Mouse (Mus musculus) brain, embryonic 18.5 days (tissue): Measurements from ENCODE around the gene Rapgef6.

Experiments
- DNase-seq: peaks from one replicate; pipeline ENCODE4 v3.0.0-alpha.2; 2012; ENCODE audit warnings: low read depth, low spot score

The Rapgef6 gene

DNA sequence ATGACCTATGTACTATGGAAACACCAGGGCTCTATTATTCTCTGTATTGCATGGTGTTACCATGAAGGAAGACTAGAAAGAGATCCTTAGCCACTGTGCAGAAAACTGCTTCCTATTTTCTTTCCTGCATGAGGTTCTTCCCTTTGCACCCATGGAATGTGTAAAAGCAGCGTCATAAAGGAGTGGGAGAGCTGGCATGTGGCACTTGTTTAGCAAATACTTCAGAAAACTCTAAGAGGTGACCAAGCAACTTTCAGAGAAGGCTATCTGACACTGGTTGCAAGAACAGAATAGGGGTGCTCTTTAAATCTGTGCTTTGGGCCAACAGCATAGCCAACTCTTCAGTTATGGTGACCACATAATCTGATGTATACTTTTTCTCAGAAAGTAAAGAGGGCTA lies 212.5 kb downstream of the Rapgef6 start:
- DNase-seq, result no peak

DNA sequence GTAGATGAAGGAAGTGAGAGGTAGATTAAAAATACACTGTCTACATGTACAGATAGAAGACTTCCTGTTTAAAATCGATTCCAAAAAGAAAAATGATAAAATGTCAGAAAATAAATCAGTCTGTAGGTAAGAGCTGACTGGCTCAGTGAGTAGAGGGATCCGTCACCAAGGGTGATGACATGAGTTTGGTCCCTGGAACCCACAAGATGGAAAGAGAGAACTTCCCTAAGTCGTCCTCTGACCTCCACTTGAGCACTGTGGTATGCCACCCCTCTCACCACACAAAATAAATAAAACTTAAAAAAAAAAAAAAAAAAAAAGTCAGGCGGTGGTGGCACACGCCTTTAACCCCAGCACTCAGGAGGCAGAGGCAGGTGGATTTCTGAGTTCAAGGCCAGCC lies 214.3 kb downstream of the Rapgef6 start:
- DNase-seq, result no peak

DNA sequence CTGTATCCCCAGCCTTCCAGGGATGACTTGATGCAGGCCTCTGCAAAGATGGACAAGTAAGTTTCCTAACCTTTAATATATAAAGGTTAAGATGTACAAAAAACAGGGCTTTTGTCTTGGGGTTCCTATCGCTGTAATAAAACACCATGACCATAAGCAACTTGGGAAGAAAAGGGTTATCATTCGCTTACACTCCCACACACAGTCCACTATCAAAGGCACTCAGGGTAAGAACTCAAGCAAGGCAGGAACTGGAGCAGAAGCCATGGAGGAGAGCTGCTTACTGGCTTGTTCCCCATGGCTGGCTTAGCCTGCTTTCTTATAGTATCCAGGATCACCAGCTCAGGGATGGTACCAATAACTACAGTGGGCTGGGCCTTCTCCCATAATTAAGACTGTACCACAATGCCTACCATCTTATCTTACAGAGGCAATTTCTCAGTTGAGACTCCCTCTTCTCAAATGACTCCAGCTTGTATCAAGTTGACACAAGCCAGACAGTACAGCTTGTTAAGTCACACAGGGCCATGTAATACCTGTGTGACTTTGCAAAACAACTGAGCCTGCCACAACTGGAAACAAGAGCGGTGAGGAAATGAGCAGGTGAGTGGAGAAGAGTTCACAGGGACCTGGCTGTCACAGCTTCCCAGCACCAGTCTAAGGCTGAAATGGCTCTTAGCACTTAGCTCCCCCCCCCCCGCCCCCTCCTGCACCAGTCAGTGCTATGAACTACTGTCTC lies 216.5 kb downstream of the Rapgef6 start:
- DNase-seq, result no peak

DNA sequence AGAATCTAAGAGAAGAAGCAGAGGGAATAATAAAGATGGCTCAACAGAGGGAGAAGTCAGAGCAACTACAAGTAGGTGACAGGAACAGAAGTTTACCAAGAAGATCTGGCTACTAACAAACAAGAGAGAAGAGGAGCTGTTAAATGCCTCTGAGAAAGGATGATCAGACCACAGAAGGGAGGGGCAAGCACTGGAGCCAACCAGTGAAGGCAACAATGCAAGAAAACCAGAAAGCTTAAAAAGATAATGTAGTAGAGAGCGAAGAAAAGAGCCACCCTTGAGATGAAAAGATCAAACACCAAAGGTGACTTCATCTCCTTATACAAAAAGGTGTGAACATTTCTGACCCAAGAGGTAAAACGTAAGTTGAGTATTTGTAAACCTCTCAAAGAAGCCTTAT lies 218.7 kb downstream of the Rapgef6 start:
- DNase-seq, result no peak

DNA sequence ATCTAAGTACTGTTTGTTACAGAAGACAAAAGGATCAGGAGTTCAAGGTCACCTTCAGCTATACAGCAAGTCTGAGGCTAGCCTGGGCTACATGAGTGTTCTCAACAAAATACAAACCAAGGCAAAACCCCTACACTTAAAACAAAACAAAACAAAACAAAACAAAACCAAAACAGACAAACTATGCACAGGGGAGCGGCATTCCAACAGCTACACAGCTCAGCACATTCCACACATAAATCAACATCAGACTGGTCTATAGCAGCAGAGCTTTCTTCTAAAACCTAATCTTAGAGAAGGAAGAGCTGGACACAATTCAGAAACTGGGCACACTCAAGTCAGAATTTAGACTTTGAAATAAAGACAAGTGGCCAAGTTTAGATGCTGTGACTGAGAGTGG lies 221.6 kb downstream of the Rapgef6 start:
- DNase-seq, result no peak
